In the genomic region with DNA sequence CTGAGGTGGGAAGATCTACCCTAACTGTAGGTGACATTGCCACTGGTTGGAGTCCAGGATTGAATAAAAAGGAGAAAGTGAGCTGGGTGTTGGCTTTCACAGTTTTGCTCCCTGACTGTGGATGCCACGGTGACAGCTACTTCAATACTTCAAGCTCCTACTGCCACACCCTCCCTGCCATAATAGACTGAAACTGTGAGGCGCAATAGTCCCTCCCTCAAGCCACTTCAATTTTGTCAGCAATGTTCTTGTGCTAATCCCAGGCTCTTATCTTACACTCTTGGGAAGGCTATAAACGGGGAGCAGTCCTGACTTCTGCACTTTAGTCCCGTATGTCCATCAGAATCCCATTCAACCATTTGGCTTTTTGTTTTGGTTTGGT, we compare ENCODE assay signal across 1 mouse cellular context.
A peak's percentile ranks its signal among the peaks of the same experiment; 100 is the strongest.
TF ChIP-seq lines count a peak whose summit lies in the region.

No protein-coding gene starts in this region.

TF ChIP-seq in MEL, 35 proteins besides CTCF, POLR2A, EP300 and RAD21 (continued from another document):
- TF ChIP-seq POLR2AphosphoS5 (IDR thresholded peaks at IDR 0.05; ENCODE audit: borderline replicate concordance, low read depth, low read length) (no peak), ZMIZ1 (IDR thresholded peaks at IDR 0.05; ENCODE audit: low read depth, low read length) (no peak), TCF12 (IDR thresholded peaks at IDR 0.05; ENCODE audit: low read depth, low read length) (no peak), RCOR1 (IDR thresholded peaks at IDR 0.05; ENCODE audit: low read depth, low read length) (no peak), ZC3H11A (IDR thresholded peaks at IDR 0.05; ENCODE audit: low read depth, low read length) (no peak), GATA1 (IDR thresholded peaks at IDR 0.05; ENCODE audit: low read depth, low read length) (no peak), TBP (IDR thresholded peaks at IDR 0.05; ENCODE audit: low read depth, low read length) (no peak), ZNF384 (IDR thresholded peaks at IDR 0.05; ENCODE audit: low read depth, low read length) (no peak), MYC (IDR thresholded peaks at IDR 0.05; ENCODE audit: low read depth, low read length) (no peak), HCFC1 (IDR thresholded peaks at IDR 0.05; ENCODE audit: low read depth, low read length) (no peak), USF2 (IDR thresholded peaks at IDR 0.05; ENCODE audit: borderline replicate concordance in 1 of 2, insufficient read depth in 1 of 2, low read depth in 1 of 2, low read length in 2 of 2) (0 out of 4 replicates have a peak, but pooled peaks of 1 of the 2 experiments have one; percentile 39), MAFK (IDR thresholded peaks at IDR 0.05; ENCODE audit: borderline replicate concordance, low read depth, low read length) (no peak), MAX (IDR thresholded peaks at IDR 0.05; ENCODE audit: low read length) (peak; percentile 40; the same call in 1 of the 2 replicates), KAT2A (conservative IDR thresholded peaks at IDR 0.05; ENCODE audit: low read depth, low read length) (no peak), USF1 (IDR thresholded peaks at IDR 0.05; ENCODE audit: low read depth, low read length) (peak; percentile 76), UBTF (IDR thresholded peaks at IDR 0.05; ENCODE audit: borderline replicate concordance, insufficient read depth, low read depth, low read length) (no peak), ETS1 (IDR thresholded peaks at IDR 0.05; ENCODE audit: low read depth, low read length) (no peak), MAZ (IDR thresholded peaks at IDR 0.05; ENCODE audit: low read depth, low read length) (no peak), TAL1 (IDR thresholded peaks at IDR 0.05; ENCODE audit: low read length) (no peak), MXI1 (IDR thresholded peaks at IDR 0.05; ENCODE audit: low read depth, low read length) (0 out of 2 replicates have a peak, but pooled peaks have one; percentile 24), BHLHE40 (IDR thresholded peaks at IDR 0.05; ENCODE audit: borderline replicate concordance, low read depth, low read length) (no peak)
